Mouse (Mus musculus): ENCODE results near the gene Caln1.

Gene Caln1

GRCm38 (mm10) chr5:130691349-130691748 is 322.1 kb downstream of the Caln1 start:
- no peak for DNase-seq (ENCODE audit: low spot score in 2 of 2)

- no peak for DNase-seq (ENCODE audit: low spot score in 2 of 2)
These were observed 330.2 kb downstream of the Caln1 start for GRCm38 (mm10) chr5:130699476-130699875.

GRCm38 (mm10) chr5:130701777-130702176 is 332.5 kb downstream of the Caln1 start:
- DNase-seq (ENCODE audit: low spot score in 2 of 2) = no peak

- no peak for DNase-seq (ENCODE audit: low spot score in 2 of 2)
These were observed 333.1 kb downstream of the Caln1 start for GRCm38 (mm10) chr5:130702361-130702760.

- no peak for DNase-seq (ENCODE audit: low spot score in 2 of 2)
These were observed 335.6 kb downstream of the Caln1 start for GRCm38 (mm10) chr5:130704866-130705265.

- no peak for DNase-seq (ENCODE audit: low spot score in 2 of 2)
These were observed 337.1 kb downstream of the Caln1 start for GRCm38 (mm10) chr5:130706202-130706855.

GRCm38 (mm10) chr5:130707755-130708154 is 338.5 kb downstream of the Caln1 start:
- no peak for DNase-seq (ENCODE audit: low spot score in 2 of 2)

- DNase-seq (ENCODE audit: low spot score in 2 of 2) = no peak
These were observed 339.4 kb downstream of the Caln1 start for GRCm38 (mm10) chr5:130708616-130709015.

GRCm38 (mm10) chr5:130711643-130712042 is 342.4 kb downstream of the Caln1 start:
- no peak for DNase-seq (ENCODE audit: low spot score in 2 of 2)

- DNase-seq (ENCODE audit: low spot score in 2 of 2) = no peak
These were observed 343.0 kb downstream of the Caln1 start for GRCm38 (mm10) chr5:130712281-130712680.

- no peak for DNase-seq (ENCODE audit: low spot score in 2 of 2)
These were observed 345.9 kb downstream of the Caln1 start for GRCm38 (mm10) chr5:130715181-130715580.

- DNase-seq (ENCODE audit: low spot score in 2 of 2) = no peak
These were observed 349.1 kb downstream of the Caln1 start for GRCm38 (mm10) chr5:130718385-130718784.

- no peak for DNase-seq (ENCODE audit: low spot score in 2 of 2)
These were observed 372.9 kb downstream of the Caln1 start for GRCm38 (mm10) chr5:130742171-130742570.

GRCm38 (mm10) chr5:130757517-130757916 is 388.3 kb downstream of the Caln1 start:
- no peak for DNase-seq (ENCODE audit: low spot score in 2 of 2)

GRCm38 (mm10) chr5:130765784-130766183 is 396.5 kb downstream of the Caln1 start:
- no peak for DNase-seq (ENCODE audit: low spot score in 2 of 2)

GRCm38 (mm10) chr5:130771061-130771741 is 401.9 kb downstream of the Caln1 start:
- no peak for DNase-seq (ENCODE audit: low spot score in 2 of 2)

GRCm38 (mm10) chr5:130772491-130772890 is 403.2 kb downstream of the Caln1 start:
- no peak for DNase-seq (ENCODE audit: low spot score in 2 of 2)

GRCm38 (mm10) chr5:130774946-130775345 is 405.7 kb downstream of the Caln1 start:
- DNase-seq (ENCODE audit: low spot score in 2 of 2) = no peak

- no peak for DNase-seq (ENCODE audit: low spot score in 2 of 2)
These were observed 423.6 kb downstream of the Caln1 start for GRCm38 (mm10) chr5:130792755-130793452.

- no peak for DNase-seq (ENCODE audit: low spot score in 2 of 2)
These were observed 428.5 kb downstream of the Caln1 start for GRCm38 (mm10) chr5:130797713-130798112.

GRCm38 (mm10) chr5:130810314-130810713 is 441.1 kb downstream of the Caln1 start:
- DNase-seq (ENCODE audit: low spot score in 2 of 2) = no peak

- DNase-seq (ENCODE audit: low spot score in 2 of 2) = no peak
These were observed 441.6 kb downstream of the Caln1 start for GRCm38 (mm10) chr5:130810846-130811245.

- no peak for DNase-seq (ENCODE audit: low spot score in 2 of 2)
These were observed 442.0 kb downstream of the Caln1 start for GRCm38 (mm10) chr5:130811266-130811665.
